Mouse (Mus musculus) stomach, postnatal 0 days (tissue): ENCODE data around the gene Idh1.

Experiments
- CTCF ChIP-seq: IDR thresholded peaks from 2 replicates; pipeline ENCODE4 v1.5.1; 2016; ENCODE audit warnings: antibody characterized with exemption, low read depth, mild to moderate bottlenecking, moderate library complexity
- EP300 ChIP-seq: optimal IDR thresholded peaks from 2 replicates; pipeline ENCODE3; 2016; ENCODE audit warnings: antibody characterized with exemption

DNA sequence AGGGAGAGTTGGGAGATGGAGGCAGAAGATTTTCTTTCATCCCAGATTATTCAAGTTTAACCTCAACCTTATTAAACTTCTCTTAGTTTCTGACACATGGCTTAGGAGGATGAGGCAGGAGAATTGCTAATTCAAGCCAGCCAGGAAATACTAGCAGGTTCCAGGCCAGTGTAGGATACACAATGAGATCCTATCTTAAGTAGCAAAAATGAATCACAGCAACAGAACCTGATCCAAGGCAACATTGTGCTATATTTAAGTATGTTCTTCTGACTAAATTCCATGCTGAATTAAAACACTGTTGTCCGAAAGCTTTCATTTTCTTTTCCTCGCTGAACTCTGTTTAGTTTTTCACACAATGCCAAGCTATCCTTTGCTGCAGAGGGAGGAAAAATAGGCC, 6.9 kb upstream of the Idh1 start:
- TF ChIP-seq CTCF (no peak), EP300 (no peak)
